Mouse (Mus musculus) lung, postnatal 25 days (tissue): ENCODE measurements around the gene Wdr17.
A peak's percentile ranks its signal among the peaks of the same experiment; 100 is the strongest.
"Not testable (repeated sequence)": the region's sequence is repeated elsewhere in the genome, so short reads cannot be mapped to it uniquely, and the experiment has no call there.

Experiments
- DNase-seq: peaks from one replicate; pipeline ENCODE4 v3.0.0; 2022; ENCODE audit warnings: low spot score

Gene Wdr17

GRCm38 (mm10) chr8:54791858-54792698 is 94.9 kb downstream of the Wdr17 start:
- no peak for DNase-seq

DNA sequence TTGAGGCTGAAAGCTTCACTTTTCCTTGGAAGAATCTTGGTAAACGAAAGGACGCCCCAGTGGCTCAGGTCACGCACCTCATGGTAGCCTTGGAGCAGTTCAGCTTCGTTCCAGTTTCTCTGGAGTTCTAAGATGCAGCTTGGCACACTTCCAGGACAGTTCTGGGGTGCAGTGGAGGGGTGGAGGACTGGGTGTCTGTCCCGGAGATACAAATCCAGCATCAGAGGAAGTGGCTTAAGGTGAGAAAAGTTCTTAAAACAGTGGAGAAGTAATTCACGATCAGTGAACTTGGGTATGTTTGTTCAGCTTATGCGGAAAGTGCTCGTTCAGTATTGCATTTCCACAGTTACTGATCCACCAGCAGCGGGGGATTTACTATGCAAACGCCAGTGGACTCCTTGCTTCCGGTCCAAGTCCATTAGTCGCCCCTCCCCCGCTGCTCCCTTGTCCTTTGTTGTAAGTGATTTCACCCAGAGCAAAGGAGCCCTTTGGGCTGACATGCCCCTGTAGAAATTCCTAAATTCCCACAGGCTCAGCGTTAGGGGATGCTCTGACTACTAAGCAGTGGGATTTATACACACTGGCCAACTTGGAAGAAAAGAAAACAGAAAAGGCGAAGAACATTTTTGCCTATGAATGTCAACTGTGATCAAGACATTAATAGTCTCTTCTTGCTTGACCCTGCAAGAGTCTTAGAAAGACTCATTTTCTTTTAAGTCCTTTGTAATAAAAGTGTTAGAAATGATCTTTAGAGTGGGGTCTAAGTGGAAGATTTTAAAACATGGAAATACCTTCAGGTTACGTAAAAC is 106.6 kb downstream of the Wdr17 start:
- DNase-seq: peak; percentile 5

GRCm38 (mm10) chr8:54779317-54780133 is 107.5 kb downstream of the Wdr17 start:
- peak; percentile 5 for DNase-seq

DNA sequence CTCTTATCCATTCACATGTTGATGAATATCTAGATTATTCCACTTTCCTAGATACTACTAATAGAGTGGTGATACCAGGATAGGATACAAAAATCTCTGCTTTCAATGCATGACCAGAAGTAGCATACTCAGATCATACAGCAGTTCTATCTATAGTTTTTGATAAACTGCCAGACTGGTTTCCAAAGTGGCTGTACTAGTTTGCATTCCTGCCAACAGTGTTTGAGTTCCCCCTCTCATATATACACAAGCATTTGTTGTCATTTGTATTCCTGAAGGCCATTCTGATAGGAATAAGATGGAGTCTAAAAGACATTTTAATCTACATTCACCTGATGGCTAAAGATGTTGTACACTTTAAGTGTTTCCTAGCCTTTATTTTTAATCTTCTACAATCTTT is 110.0 kb downstream of the Wdr17 start:
- no peak for DNase-seq

DNA sequence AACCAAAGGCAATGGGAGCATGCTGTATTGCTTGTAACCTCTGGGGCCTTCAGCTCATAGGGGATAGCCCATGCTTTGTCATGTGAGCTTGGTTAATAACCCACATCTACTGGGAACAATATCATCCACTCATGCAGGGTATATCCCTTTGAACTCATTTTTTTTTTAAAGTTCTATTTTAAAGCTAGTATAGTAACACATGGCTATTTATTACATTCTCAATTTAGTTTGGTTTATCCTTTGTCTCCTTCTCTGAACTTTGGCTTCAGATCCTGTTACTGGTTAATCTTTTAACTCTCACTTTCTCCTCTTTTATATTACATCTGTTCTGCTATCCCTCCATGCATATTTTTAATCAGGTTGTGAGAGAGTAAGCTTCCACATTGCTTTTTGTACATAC is 110.7 kb downstream of the Wdr17 start:
- no peak for DNase-seq

DNA sequence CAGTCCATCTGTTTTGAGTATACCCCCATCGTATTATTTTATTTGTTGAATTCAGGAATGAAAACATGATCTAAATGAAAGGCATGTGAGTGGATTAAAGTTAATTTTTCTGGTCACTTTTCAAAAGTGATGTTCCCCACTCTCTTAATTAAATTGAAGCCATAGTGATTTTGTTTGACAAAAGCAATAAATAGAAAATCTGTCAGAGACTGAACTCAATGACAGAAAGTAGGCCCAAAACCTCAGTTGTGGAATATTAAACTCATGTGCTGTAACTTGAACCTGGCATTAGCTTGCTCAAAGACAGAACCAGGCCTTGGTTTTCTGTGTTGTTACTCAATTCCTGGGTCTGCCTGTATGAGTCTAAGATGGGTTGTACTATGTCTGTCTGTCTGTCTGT is 129.3 kb downstream of the Wdr17 start:
- DNase-seq: no peak

DNA sequence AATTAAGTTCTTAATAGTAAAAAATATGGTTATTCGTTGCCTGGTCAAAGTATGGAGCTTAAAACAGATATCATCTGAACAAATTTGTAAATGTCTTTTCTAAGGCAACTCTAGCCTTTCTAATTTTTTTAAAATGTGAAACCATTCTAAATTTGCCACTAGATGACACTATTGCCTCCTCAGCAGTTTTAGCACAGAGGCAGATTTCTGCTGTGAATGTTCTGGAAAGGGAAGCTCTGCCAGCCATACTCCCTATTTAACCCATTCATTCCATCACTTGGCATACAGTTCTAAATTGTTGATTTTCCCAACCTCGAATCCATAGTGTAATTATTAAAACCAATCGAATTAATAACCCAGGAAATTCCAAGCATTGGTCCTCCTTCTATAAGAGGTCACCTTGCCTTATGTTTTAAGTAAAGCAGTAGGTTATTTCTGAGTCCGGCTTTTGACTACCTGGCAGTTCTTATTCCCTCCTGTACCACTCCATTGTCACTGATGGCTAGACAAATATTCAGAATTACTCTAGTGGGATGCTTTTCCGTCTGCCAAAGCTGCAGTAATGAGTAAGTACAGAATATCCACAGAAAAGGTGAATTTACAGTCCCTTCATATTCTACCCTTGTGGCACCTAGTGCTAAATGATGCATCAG is 150.2 kb downstream of the Wdr17 start:
- no peak for DNase-seq

DNA sequence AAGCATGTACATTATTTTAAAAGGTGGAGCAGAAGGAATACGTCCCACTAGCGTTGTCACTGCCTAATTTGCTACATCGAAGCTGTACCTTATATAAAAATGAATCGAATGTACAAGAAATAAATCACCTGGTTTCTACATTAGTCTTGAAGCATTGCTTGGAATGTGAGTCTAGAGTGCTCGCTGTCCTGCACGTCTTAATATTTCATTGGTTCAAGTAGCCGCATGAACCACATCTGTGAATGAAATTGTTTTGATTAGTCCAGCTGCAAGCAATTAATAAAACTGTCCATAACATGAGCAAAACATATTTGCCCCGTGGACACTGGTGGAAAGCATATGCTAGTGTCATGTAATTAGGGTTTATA is 162.3 kb downstream of the Wdr17 start:
- no peak for DNase-seq

DNA sequence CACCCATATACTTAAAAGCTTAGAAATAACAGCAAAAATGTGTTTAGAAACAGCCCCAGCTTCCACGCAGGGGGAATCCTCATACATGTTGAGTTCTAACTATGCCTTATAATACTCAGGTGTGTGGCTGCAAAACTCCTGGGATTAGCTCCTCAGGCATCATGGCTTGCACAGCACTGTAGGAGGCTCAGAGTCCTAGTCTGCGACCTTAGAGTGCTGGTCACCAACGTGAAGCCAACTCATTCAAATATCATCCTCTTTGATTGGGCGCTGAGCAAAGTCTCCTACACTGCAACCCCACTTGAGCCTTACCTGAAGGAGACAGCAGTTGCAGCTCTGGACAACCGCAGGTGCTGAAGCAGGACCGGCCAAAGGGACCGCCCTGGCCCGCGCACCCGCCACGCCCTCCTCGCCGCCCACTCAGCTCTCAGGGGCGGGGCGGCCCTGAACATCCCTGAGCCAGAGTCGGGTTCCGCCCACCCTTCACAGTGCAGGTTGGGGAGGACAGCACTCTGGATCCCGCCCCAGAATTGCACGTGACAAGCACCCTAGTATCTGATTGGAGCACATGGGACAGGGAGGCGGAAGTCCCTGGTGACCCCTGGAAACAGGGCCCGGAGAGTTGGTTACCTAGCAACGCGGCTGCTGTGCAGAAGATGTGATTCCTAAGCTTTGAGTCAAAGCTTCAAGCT is 162.9 kb downstream of the Wdr17 start:
- peak; percentile 71 for DNase-seq

DNA sequence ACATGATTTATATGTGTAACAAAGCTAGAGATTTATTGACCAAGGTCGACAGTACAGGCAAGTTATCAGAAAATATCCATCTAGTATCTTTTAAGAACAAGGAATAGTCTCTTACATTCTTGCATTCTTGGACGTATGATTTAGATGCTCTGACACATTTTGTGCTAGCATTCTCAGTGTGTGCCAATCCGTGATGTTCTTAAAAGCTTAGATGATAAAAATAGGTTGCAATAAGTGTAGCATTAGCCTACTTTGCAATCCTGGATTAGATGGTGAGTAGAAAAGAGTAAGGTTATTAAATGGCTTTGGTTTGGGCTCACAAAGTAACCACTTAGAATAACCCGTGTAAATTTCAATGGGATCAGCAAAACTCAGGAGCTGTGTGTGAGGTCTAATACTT is 168.5 kb downstream of the Wdr17 start:
- no peak for DNase-seq

GRCm38 (mm10) chr8:54705743-54706142 is 181.2 kb downstream of the Wdr17 start:
- no peak for DNase-seq

GRCm38 (mm10) chr8:54671806-54672205 is 215.2 kb downstream of the Wdr17 start:
- no peak for DNase-seq

GRCm38 (mm10) chr8:54667756-54668155 is 219.2 kb downstream of the Wdr17 start:
- no peak for DNase-seq

- DNase-seq: peak; percentile 51
Measured at GRCm38 (mm10) chr8:54660675-54661074, 226.3 kb downstream of the Wdr17 start.

- no peak for DNase-seq
Measured at GRCm38 (mm10) chr8:54659703-54660102, 227.3 kb downstream of the Wdr17 start.

DNA sequence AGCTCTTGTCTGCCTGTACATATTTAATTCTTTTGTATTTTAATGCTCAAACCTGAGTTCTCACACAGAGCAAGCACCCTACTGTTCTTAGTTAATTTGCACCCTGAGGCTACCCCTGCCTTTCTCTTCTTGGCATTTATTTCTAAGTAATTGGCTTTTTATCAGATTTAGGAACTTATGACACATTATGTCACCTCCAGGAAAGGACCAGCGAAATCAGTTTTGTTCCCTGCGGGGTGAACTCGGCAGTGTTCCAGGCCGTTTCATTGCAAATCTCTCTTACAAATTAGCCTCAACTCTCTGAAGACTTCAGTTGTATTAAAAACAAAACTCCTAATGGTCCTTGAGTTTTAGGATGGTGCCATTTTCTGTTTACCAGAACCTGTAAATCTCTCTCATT is 248.3 kb downstream of the Wdr17 start:
- DNase-seq: no peak

DNA sequence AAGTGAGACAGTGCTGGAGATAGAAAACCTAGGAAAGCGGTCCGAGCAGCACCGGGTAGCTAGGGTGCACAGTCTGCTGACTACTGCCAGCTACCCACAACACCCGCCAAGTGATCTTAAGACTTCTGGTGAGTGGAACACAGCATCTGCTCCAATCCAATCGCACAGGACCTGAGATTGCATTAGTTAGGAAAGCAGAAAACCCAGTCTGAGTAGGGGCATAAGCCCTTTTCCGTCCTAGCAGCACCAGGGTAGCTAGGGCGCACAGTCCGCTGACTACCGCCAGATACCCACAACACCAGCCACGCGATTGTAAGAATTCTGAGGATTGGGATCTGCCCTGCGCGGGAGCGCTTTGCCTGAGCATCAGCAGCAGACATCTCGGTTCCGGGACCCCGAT is 270.3 kb downstream of the Wdr17 start:
- DNase-seq: not testable (repeated sequence)

DNA sequence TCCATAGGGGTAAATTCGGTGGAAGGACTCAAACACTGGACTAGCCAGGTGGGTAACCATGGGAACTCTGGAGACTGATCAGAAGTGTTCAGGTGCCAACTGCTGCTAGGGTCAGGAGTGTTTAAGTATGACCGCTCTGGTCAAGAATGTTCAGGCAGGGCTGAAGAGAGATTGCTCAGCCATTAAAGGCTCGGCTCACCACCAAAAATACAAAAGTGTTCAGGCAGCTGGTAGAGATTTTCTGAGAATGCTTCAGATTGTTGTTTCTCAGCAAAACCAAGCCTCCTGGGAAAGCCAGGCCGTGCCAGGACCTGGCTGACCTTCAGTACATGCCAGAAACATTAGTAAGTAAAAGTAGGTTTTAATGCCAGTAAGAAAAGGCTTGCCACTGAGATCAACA is 276.7 kb downstream of the Wdr17 start:
- DNase-seq: peak; percentile 14

GRCm38 (mm10) chr8:54609336-54609735 is 277.6 kb downstream of the Wdr17 start:
- no peak for DNase-seq

GRCm38 (mm10) chr8:54603440-54603839 is 283.5 kb downstream of the Wdr17 start:
- DNase-seq: no peak

DNA sequence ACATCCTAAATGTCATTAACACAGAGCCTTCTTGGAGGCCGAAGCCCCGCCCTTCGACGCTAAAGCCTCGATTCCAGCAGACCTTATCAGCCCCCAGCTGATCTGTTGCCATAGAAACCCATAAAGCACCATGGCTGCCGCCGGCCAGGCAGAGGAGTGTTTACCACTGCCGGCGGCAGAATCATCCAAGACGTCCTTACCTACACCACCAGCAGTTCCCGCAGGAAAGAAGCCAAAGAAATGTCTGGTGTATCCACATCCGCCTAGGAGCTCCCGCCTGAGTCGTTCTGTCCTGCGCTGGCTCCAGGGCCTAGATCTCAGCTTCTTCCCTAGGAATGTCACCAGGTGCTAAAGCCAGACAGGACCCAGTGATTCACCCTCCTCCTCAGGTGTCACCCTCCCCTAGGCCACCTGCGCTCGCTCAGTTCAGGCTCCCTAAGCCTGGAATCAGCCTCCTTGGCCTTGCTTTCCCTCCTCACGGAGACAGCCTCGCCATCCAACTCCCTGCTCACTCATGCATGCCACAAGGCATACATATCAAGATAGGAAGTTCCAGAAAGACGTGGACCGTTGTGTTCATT is 286.2 kb downstream of the Wdr17 start, which contains the start of gene Spata4:
Gene Spata4, plus strand, starts transcription at position 111 of the 581 bp plus-strand sequence.
- no peak for DNase-seq
